ENCODE assay signal across 19 mouse cellular contexts in the genomic region with DNA sequence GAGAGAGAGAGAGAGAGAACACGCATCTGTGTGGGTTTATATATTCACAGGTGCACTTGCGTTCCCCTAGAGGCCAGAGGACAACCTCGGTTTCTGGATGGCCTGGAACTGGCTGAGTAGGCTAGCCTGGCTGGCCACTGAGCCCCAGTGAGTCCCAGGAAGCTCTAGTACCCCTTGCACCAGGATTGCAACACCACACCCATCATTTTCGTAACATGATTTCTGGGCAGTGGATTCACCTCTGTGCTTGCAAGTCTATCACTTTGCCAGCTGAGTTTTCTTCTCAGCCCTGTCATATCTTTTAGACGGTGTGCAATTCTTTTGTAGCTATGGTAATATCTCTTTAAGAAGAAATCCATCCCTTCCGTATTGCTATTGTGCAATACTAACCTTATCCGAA. TPM values are rescaled to one million over a fixed set of nuclear protein-coding genes. Genes with fewer than 3 reads are reported as not detected.
"Had no signal": no experiment of that assay in that cellular context is flagged by ENCODE, and none has a peak within 500 bp of the region (broad histone marks: within the 10 kb centered on the region; RNA-seq: fewer than 3 reads in every experiment).

No protein-coding gene starts in this region.

- H3K4me3 ChIP-seq: neural tube, embryonic 12.5 days had no signal

- H3K27ac ChIP-seq: liver, embryonic 15.5 days; neural tube, embryonic 12.5 days; neural tube, embryonic 15.5 days had no signal

- H3K9me3 ChIP-seq: limb, embryonic 10.5 days; limb, embryonic 13.5 days; liver, embryonic 15.5 days; neural tube, embryonic 12.5 days; neural tube, embryonic 15.5 days had no signal

- DNase-seq: kidney, adult 2 months; kidney, postnatal 36 days; layer of hippocampus, postnatal 36 days; lung, adult 2 months; lung, postnatal 14 days; lung, postnatal 4 days; midbrain, embryonic 14.5 days; right cerebral cortex, adult 18-20 months; right cerebral cortex, postnatal 14 days; spleen, adult 18-20 months; thymus, adult 18-20 months; thymus, postnatal 36 days had no signal

- H3K36me3 ChIP-seq: neural tube, embryonic 15.5 days had no signal

- H3K27me3 ChIP-seq: limb, embryonic 13.5 days; neural tube, embryonic 12.5 days; neural tube, embryonic 15.5 days had no signal

- H3K9ac ChIP-seq: liver, embryonic 15.5 days; neural tube, embryonic 15.5 days had no signal

RNA-seq across cellular contexts. Expression of a gene that starts 7.7 kb away (rescaled TPM):
- total RNA-seq: megakaryocyte progenitor cell, adult 5-6 weeks; megakaryocyte-erythroid progenitor cell, adult 5-6 weeks had no signal
